In the genomic region with DNA sequence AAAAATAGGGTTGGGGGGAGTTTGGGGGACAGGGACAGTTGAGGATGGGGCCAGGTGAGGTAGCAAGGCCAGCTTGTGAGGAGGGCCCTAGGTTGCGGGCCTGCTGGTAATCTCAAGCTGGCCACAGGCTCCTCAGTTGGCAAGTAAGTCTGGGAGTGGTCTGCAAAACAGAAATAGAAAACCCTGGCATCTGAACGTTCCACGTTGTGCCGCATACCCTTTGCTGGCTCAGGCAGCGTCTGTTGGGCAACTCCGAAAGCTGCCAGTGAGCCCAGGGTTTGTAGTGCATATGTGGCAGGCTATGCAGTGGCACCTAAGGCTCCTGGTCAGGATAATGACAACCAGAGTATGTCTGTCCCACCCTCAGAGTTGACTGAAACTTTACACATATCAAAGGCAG, we compare ENCODE assay signal across 37 mouse cellular contexts. TPM values are rescaled to one million over a fixed set of nuclear protein-coding genes. Genes with fewer than 3 reads are reported as not detected.
"Had no signal": no experiment of that assay in that cellular context is flagged by ENCODE, and none has a peak within 500 bp of the region (broad histone marks: within the 10 kb centered on the region; RNA-seq: fewer than 3 reads in every experiment).

No protein-coding gene starts in this region.

- H3K4me1 ChIP-seq: hindbrain, embryonic 10.5 days; hindbrain, embryonic 12.5 days; limb, embryonic 10.5 days; limb, embryonic 12.5 days had no signal

- H3K4me3 ChIP-seq: heart, embryonic 10.5 days; heart, embryonic 12.5 days; hindbrain, embryonic 10.5 days; hindbrain, embryonic 12.5 days; intestine, embryonic 15.5 days; kidney, embryonic 15.5 days; layer of hippocampus, adult 2 months; left cerebral cortex, adult 2 months; limb, embryonic 10.5 days; limb, embryonic 12.5 days; liver, embryonic 13.5 days; liver, embryonic 15.5 days had no signal

- H3K27me3 ChIP-seq: heart, embryonic 12.5 days; hindbrain, embryonic 12.5 days; intestine, embryonic 15.5 days; kidney, embryonic 15.5 days; limb, embryonic 12.5 days; liver, embryonic 13.5 days; liver, embryonic 15.5 days had no signal

- H3K9ac ChIP-seq: heart, embryonic 12.5 days; hindbrain, embryonic 12.5 days; hindbrain, embryonic 14.5 days; intestine, embryonic 15.5 days; kidney, embryonic 15.5 days; limb, embryonic 12.5 days; liver, embryonic 13.5 days; liver, embryonic 15.5 days had no signal

- ATAC-seq: hindbrain, embryonic 16.5 days; inflammation-experienced regulatory T-cells, adult 6 months; intestine, embryonic 15.5 days; intestine, postnatal 0 days had no signal

- H3K27ac ChIP-seq: heart, embryonic 10.5 days; hindbrain, embryonic 10.5 days; hindbrain, embryonic 12.5 days; hindbrain, embryonic 14.5 days; intestine, embryonic 15.5 days; kidney, embryonic 15.5 days; kidney, postnatal 0 days; layer of hippocampus, adult 2 months; left cerebral cortex, adult 2 months; limb, embryonic 10.5 days; limb, embryonic 12.5 days; liver, embryonic 13.5 days; liver, embryonic 15.5 days had no signal

- DNase-seq: gastrocnemius, postnatal 25 days; heart, adult 18-20 months; heart, postnatal 10 days; heart, postnatal 4 days; kidney, adult 2 months; kidney, adult 9 months; kidney, postnatal 4 days; liver, embryonic 13.5 days had no signal

- H3K9me3 ChIP-seq: heart, embryonic 10.5 days; heart, embryonic 12.5 days; hindbrain, embryonic 10.5 days; hindbrain, embryonic 12.5 days; intestine, embryonic 15.5 days; kidney, embryonic 15.5 days; limb, embryonic 10.5 days; limb, embryonic 12.5 days; liver, embryonic 13.5 days; liver, embryonic 15.5 days had no signal

- H3K4me2 ChIP-seq: heart, embryonic 12.5 days; hindbrain, embryonic 12.5 days; hindbrain, embryonic 14.5 days; intestine, embryonic 15.5 days; kidney, embryonic 15.5 days; limb, embryonic 12.5 days; liver, embryonic 13.5 days; liver, embryonic 15.5 days had no signal

RNA-seq across cellular contexts. Expression of gene Olfr1393, which starts 15.0 kb away (rescaled TPM):
- total RNA-seq: gastrocnemius, adult 8-10 months; granulocyte monocyte progenitor cell, adult 5-6 weeks; layer of hippocampus, adult 2 months; layer of hippocampus, postnatal 10 days; layer of hippocampus, postnatal 25 days had no signal
- polyA plus RNA-seq: heart, embryonic 10.5 days; hindbrain, embryonic 10.5 days; hindbrain, embryonic 12.5 days; hindbrain, embryonic 14.5 days; inflammation-experienced regulatory T-cells, adult 6 months; intestine, embryonic 15.5 days; intestine, postnatal 0 days; kidney, embryonic 15.5 days; limb, embryonic 10.5 days; limb, embryonic 12.5 days; liver, embryonic 13.5 days; liver, embryonic 15.5 days had no signal

RNA-seq across cellular contexts. Expression of gene Olfr1392, which starts 21.9 kb away (rescaled TPM):
- total RNA-seq: gastrocnemius, adult 8-10 months; gastrocnemius, postnatal 25 days; gastrocnemius, postnatal 4 days; granulocyte monocyte progenitor cell, adult 5-6 weeks; heart, adult 18-20 months; heart, adult 8-10 months; heart, postnatal 10 days; heart, postnatal 25 days; layer of hippocampus, adult 2 months; layer of hippocampus, postnatal 25 days; left cerebral cortex, adult 2 months; left cerebral cortex, postnatal 36 days had no signal
- polyA plus RNA-seq: heart, embryonic 10.5 days; heart, embryonic 12.5 days; heart, embryonic 14.5 days; heart, embryonic 16.5 days; hindbrain, embryonic 12.5 days; hindbrain, embryonic 14.5 days; inflammation-experienced regulatory T-cells, adult 6 months; intestine, embryonic 15.5 days; limb, embryonic 10.5 days; liver, embryonic 13.5 days; liver, embryonic 15.5 days had no signal

RNA-seq across cellular contexts. Expression of gene Olfr10, which starts 41.4 kb away (rescaled TPM):
- total RNA-seq: gastrocnemius, adult 8-10 months; gastrocnemius, postnatal 25 days; gastrocnemius, postnatal 4 days; granulocyte monocyte progenitor cell, adult 5-6 weeks; heart, adult 18-20 months; heart, adult 8-10 months; heart, postnatal 10 days; heart, postnatal 25 days; heart, postnatal 4 days; layer of hippocampus, adult 2 months; layer of hippocampus, postnatal 25 days; left cerebral cortex, adult 2 months; left cerebral cortex, postnatal 14 days; left cerebral cortex, postnatal 36 days had no signal
- polyA plus RNA-seq: frontal cortex, adult 2 months; heart, embryonic 10.5 days; heart, embryonic 12.5 days; heart, embryonic 14.5 days; heart, embryonic 16.5 days; hindbrain, embryonic 10.5 days; hindbrain, embryonic 12.5 days; hindbrain, embryonic 14.5 days; hindbrain, embryonic 16.5 days; inflammation-experienced regulatory T-cells, adult 6 months; intestine, embryonic 15.5 days; intestine, postnatal 0 days; kidney, adult 2 months; kidney, embryonic 15.5 days; kidney, postnatal 0 days; limb, embryonic 10.5 days; limb, embryonic 12.5 days; limb, embryonic 14.5 days; liver, embryonic 13.5 days; liver, embryonic 15.5 days had no signal

RNA-seq across cellular contexts. Expression of gene Olfr1391, which starts 59.4 kb away (rescaled TPM):
- total RNA-seq: gastrocnemius, adult 8-10 months; gastrocnemius, postnatal 25 days; gastrocnemius, postnatal 4 days; granulocyte monocyte progenitor cell, adult 5-6 weeks; heart, adult 18-20 months; heart, adult 8-10 months; heart, postnatal 10 days; heart, postnatal 25 days; heart, postnatal 4 days; layer of hippocampus, adult 2 months; layer of hippocampus, postnatal 10 days; layer of hippocampus, postnatal 25 days; left cerebral cortex, adult 2 months; left cerebral cortex, postnatal 14 days; left cerebral cortex, postnatal 36 days had no signal
- polyA plus RNA-seq: frontal cortex, adult 2 months; heart, embryonic 10.5 days; heart, embryonic 12.5 days; heart, embryonic 14.5 days; heart, embryonic 16.5 days; hindbrain, embryonic 10.5 days; hindbrain, embryonic 12.5 days; hindbrain, embryonic 14.5 days; hindbrain, embryonic 16.5 days; inflammation-experienced regulatory T-cells, adult 6 months; intestine, embryonic 15.5 days; intestine, postnatal 0 days; kidney, adult 2 months; kidney, embryonic 15.5 days; kidney, postnatal 0 days; limb, embryonic 10.5 days; limb, embryonic 12.5 days; limb, embryonic 14.5 days; liver, embryonic 13.5 days; liver, embryonic 15.5 days had no signal
